Mouse (Mus musculus): ENCODE measurements around the gene Mrpl38. TPM values are rescaled to one million over a fixed set of nuclear protein-coding genes. Genes with fewer than 3 reads are reported as not detected.

Mrpl38 gene
- polyA plus RNA-seq, 1 experiment from 2014 or later, result 81.3 TPM

DNA sequence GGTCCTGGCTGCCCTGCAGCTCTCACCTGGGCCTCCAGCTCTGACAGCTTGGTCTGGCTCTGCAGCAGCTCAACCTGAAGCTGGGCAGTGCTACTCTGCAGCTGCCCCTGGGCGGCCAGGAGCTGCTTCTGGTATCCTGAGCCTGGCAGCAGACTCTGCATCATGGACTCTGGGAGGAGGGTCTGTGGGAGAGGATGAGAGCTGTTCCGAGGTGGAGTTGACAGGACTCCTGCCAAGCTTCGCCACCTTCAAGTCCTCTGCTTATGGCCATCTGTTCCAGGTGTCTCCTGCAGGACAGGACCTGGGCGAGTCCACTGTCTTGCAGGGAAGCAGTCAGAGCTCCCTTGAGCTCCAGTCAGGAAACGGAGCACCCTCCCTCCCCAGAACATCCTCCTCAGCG is 10.7 kb upstream of the Mrpl38 start:
- Histone ChIP-seq H3K27ac (replicated peaks; ENCODE audit: low read depth, low read length) (no peak overlapping the region), H3K27me3 (replicated peaks; ENCODE audit: control insufficient read depth, insufficient read depth, low read length) (no peaks in the 10 kb centered on the region), H3K4me3 (ENCODE audit: low read depth, low read length) (no peak overlapping the region), H3K9ac (ENCODE audit: low read depth, low read length) (no peak overlapping the region), H3K9me3 (ENCODE audit: control insufficient read depth, low read length) (no peaks in the 10 kb centered on the region), H3K4me2 (ENCODE audit: low read depth, low read length) (no peak overlapping the region), H3K4me1 (ENCODE audit: control insufficient read depth, insufficient read depth, low read length) (no peaks in the 10 kb centered on the region), H3K36me3 (ENCODE audit: control insufficient read depth, insufficient read depth, low read length) (peaks cover 99% of the 10 kb centered on the region)
- no peak for DNase-seq (ENCODE audit: low spot score)
- 80% methylated on average over 6 of the region's 6 CpGs for WGBS
- ATAC-seq (ENCODE audit: low read depth), result no peak

GRCm38 (mm10) chr11:116148761-116149221 is 10.1 kb upstream of the Mrpl38 start:
- Histone ChIP-seq H3K4me2 (ENCODE audit: low read depth, low read length) (no peak overlapping the region), H3K4me1 (ENCODE audit: control insufficient read depth, insufficient read depth, low read length) (no peaks in the 10 kb centered on the region), H3K36me3 (ENCODE audit: control insufficient read depth, insufficient read depth, low read length) (peaks cover 99% of the 10 kb centered on the region), H3K9ac (ENCODE audit: low read depth, low read length) (no peak overlapping the region), H3K9me3 (ENCODE audit: control insufficient read depth, low read length) (no peaks in the 10 kb centered on the region), H3K4me3 (ENCODE audit: low read depth, low read length) (no peak overlapping the region), H3K27ac (replicated peaks; ENCODE audit: low read depth, low read length) (no peak overlapping the region), H3K27me3 (replicated peaks; ENCODE audit: control insufficient read depth, insufficient read depth, low read length) (no peaks in the 10 kb centered on the region)
- 65% methylated on average over 20 of the region's 20 CpGs for WGBS
- DNase-seq (ENCODE audit: low spot score), result no peak
- no peak for ATAC-seq (ENCODE audit: low read depth)

- no peak for ATAC-seq (ENCODE audit: low read depth)
These were observed 7.8 kb upstream of the Mrpl38 start for GRCm38 (mm10) chr11:116146294-116146985.

DNA sequence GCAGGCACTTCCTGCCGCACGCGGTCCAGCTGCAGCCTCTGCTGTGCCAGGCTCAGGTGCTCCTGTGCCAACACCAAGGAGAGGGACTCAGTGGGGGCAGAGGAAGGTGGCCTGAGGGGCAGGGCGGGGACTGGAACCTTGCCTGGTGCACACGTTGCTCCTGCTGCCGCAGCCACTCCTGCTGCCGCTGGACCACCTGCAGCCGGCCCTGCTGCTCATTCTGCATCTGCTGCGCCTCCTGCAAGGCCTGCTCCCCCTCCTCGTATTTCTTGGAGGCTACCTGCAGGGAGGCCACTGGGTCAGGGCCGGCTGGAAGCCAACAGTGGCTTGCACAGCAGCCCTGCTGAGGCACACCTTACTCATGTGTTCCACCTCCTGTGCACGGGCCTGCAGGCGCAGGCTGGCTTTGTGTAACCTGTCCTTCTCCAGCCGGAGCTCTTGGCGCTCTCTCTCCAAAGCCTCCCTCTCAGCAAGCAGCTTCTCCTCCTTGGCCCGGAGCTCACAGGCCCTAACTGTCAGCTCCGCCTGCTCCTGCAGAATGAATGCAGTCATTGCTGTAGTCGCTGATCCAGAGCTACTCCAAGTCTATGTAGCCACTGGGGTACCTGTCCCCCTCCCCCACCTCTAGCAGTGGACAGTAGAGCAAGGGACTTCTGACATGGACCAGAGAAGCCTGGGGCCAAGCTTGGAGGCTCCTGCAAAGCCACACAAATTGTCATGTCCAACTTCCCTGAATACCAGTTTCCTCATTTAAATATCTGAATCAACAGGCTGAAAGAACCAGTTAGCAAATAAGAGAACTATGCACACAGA is 7.0 kb upstream of the Mrpl38 start:
- no peaks in the 10 kb centered on the region for H3K9me3 ChIP-seq (ENCODE audit: control insufficient read depth, low read length)
- ATAC-seq (ENCODE audit: low read depth) (no peak), DNase-seq (ENCODE audit: low spot score) (no peak)
- no peak overlapping the region for H3K4me3 ChIP-seq (ENCODE audit: low read depth, low read length)
- H3K27me3 ChIP-seq (replicated peaks; ENCODE audit: control insufficient read depth, insufficient read depth, low read length), result no peaks in the 10 kb centered on the region
- H3K4me1 ChIP-seq (ENCODE audit: control insufficient read depth, insufficient read depth, low read length), result no peaks in the 10 kb centered on the region
- peaks cover 92% of the 10 kb centered on the region for H3K36me3 ChIP-seq (ENCODE audit: control insufficient read depth, insufficient read depth, low read length)
- H3K9ac ChIP-seq (ENCODE audit: low read depth, low read length), result no peak overlapping the region
- H3K27ac ChIP-seq (replicated peaks; ENCODE audit: low read depth, low read length), result no peak overlapping the region
- 62% methylated on average over 11 of the region's 18 CpGs for WGBS
- no peak overlapping the region for H3K4me2 ChIP-seq (ENCODE audit: low read depth, low read length)

More at GRCm38 (mm10) chr11:116146294-116146985, 7.8 kb upstream of the Mrpl38 start:
- Histone ChIP-seq H3K9me3 (ENCODE audit: control insufficient read depth, low read length) (no peaks in the 10 kb centered on the region), H3K4me1 (ENCODE audit: control insufficient read depth, insufficient read depth, low read length) (no peaks in the 10 kb centered on the region), H3K9ac (ENCODE audit: low read depth, low read length) (no peak overlapping the region), H3K4me2 (ENCODE audit: low read depth, low read length) (no peak overlapping the region), H3K4me3 (ENCODE audit: low read depth, low read length) (no peak overlapping the region), H3K27ac (replicated peaks; ENCODE audit: low read depth, low read length) (no peak overlapping the region), H3K36me3 (ENCODE audit: control insufficient read depth, insufficient read depth, low read length) (peaks cover 99% of the 10 kb centered on the region), H3K27me3 (replicated peaks; ENCODE audit: control insufficient read depth, insufficient read depth, low read length) (no peaks in the 10 kb centered on the region)
- DNase-seq (ENCODE audit: low spot score), result no peak
- WGBS, result 71% methylated on average over 21 of the region's 25 CpGs

DNA sequence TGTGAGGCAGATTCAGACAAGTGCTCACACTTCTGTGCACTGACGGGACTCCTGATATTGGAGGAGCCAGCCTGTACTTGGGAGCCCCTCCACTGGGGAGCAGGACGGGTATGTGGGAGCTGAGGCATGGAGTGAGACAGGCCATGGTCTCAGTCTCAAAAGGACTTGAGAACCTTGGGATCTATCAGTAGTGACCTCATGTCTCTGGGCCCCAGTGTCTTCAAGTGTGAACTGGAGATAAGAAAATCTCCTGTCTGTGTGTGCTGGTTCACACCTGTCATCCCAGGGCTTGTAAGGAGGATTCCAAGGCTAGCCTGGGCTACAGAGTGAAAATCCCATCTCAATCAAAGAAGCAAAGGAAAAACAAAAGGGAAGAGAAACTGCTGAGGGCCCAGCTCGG is 4.8 kb upstream of the Mrpl38 start:
- H3K4me2 ChIP-seq (ENCODE audit: low read depth, low read length), result no peak overlapping the region
- WGBS, result 92% methylated on average over 3 of the region's 3 CpGs
- H3K36me3 ChIP-seq (ENCODE audit: control insufficient read depth, insufficient read depth, low read length), result peaks cover 70% of the 10 kb centered on the region
- DNase-seq (ENCODE audit: low spot score), result no peak
- no peak for ATAC-seq (ENCODE audit: low read depth)
- no peaks in the 10 kb centered on the region for H3K27me3 ChIP-seq (replicated peaks; ENCODE audit: control insufficient read depth, insufficient read depth, low read length)
- H3K9me3 ChIP-seq (ENCODE audit: control insufficient read depth, low read length), result no peaks in the 10 kb centered on the region
- H3K4me3 ChIP-seq (ENCODE audit: low read depth, low read length), result no peak overlapping the region
- no peaks in the 10 kb centered on the region for H3K4me1 ChIP-seq (ENCODE audit: control insufficient read depth, insufficient read depth, low read length)
- no peak overlapping the region for H3K9ac ChIP-seq (ENCODE audit: low read depth, low read length)
- H3K27ac ChIP-seq (replicated peaks; ENCODE audit: low read depth, low read length), result no peak overlapping the region

DNA sequence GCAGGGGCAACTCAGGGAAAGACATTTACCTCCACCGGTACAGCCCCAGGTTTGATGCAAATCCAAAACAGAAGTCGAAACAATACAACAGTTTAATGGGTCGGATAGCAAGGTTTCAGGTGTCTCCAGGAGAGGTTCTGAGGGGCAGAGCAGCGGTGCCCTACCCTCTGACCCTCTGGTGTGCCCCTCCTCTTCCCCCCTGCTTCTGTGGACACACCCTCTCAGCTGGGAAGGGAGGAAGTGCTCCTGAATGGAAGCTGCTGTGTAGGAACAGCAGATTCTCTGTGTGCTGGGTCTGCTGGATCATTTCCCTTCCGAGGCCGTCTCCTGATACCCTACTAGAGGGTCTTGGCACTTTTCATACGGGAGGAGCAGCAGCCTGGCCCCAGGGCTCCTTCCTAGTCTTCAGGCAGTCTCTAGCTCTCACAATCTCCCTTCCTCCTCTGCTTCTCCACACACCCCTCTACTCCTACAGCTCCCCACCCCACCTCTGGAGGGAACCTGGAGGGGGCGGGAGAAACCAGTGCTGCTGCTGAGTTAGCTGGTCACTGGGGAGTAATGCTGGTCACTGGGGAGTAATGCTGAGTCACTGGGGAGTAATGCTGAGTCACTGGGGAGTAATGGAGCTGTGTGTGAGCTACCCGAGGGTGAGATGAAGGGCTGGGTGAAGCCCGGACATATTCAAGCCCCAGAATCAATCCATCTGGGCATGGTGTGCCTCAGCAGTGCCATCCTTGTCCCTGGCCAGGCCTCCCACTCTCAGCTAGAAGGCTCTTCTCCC is 3.7 kb upstream of the Mrpl38 start:
- H3K4me2 ChIP-seq (ENCODE audit: low read depth, low read length), result no peak overlapping the region
- H3K27me3 ChIP-seq (replicated peaks; ENCODE audit: control insufficient read depth, insufficient read depth, low read length), result no peaks in the 10 kb centered on the region
- H3K36me3 ChIP-seq (ENCODE audit: control insufficient read depth, insufficient read depth, low read length), result peaks cover 60% of the 10 kb centered on the region
- H3K4me1 ChIP-seq (ENCODE audit: control insufficient read depth, insufficient read depth, low read length), result peaks cover 6% of the 10 kb centered on the region
- no peak overlapping the region for H3K27ac ChIP-seq (replicated peaks; ENCODE audit: low read depth, low read length)
- ATAC-seq (ENCODE audit: low read depth), result no peak
- 57% methylated on average over 10 of the region's 10 CpGs for WGBS
- no peak for DNase-seq (ENCODE audit: low spot score)
- H3K4me3 ChIP-seq (ENCODE audit: low read depth, low read length), result no peak overlapping the region
- H3K9ac ChIP-seq (ENCODE audit: low read depth, low read length), result no peak overlapping the region
- H3K9me3 ChIP-seq (ENCODE audit: control insufficient read depth, low read length), result no peaks in the 10 kb centered on the region

- Histone ChIP-seq H3K4me2 (ENCODE audit: low read depth, low read length) (peak overlapping the region; percentile 62), H3K36me3 (ENCODE audit: control insufficient read depth, insufficient read depth, low read length) (peaks cover 42% of the 10 kb centered on the region), H3K27me3 (replicated peaks; ENCODE audit: control insufficient read depth, insufficient read depth, low read length) (no peaks in the 10 kb centered on the region), H3K4me3 (ENCODE audit: low read depth, low read length) (peak overlapping the region; percentile 82), H3K9ac (ENCODE audit: low read depth, low read length) (peak overlapping the region; percentile 81), H3K9me3 (ENCODE audit: control insufficient read depth, low read length) (no peaks in the 10 kb centered on the region), H3K4me1 (ENCODE audit: control insufficient read depth, insufficient read depth, low read length) (peaks cover 6% of the 10 kb centered on the region), H3K27ac (replicated peaks; ENCODE audit: low read depth, low read length) (peak overlapping the region; percentile 70)
- ATAC-seq (ENCODE audit: low read depth), result no peak
- DNase-seq (ENCODE audit: low spot score), result no peak
- 1% methylated on average over 20 of the region's 20 CpGs for WGBS
These were observed 586 bp downstream of the Mrpl38 start for GRCm38 (mm10) chr11:116138096-116138467.

DNA sequence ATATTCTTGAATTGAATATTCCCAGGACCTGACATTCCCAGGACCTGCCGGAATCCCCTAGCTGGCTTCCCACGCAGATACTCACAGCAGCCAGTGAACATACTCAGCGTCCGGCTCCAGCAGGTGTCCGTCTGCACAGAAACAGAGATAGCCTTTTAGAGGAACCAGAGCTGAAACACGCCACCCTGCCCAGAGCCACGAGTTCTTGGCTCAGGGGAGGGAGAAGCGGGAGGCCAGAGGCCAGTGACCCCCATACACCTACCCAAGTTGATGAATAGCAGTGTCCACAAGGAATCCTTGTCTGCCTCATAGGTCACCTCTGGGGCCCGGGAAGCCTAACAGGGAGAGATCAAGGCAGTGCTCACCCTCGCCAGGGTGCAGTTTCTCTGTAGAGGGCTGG is 4.5 kb downstream of the Mrpl38 start:
- Histone ChIP-seq H3K27me3 (replicated peaks; ENCODE audit: control insufficient read depth, insufficient read depth, low read length) (no peaks in the 10 kb centered on the region), H3K4me3 (ENCODE audit: low read depth, low read length) (no peak overlapping the region), H3K9me3 (ENCODE audit: control insufficient read depth, low read length) (no peaks in the 10 kb centered on the region), H3K36me3 (ENCODE audit: control insufficient read depth, insufficient read depth, low read length) (peaks cover 36% of the 10 kb centered on the region), H3K4me1 (ENCODE audit: control insufficient read depth, insufficient read depth, low read length) (peaks cover 10% of the 10 kb centered on the region), H3K27ac (replicated peaks; ENCODE audit: low read depth, low read length) (no peak overlapping the region), H3K4me2 (ENCODE audit: low read depth, low read length) (no peak overlapping the region), H3K9ac (ENCODE audit: low read depth, low read length) (no peak overlapping the region)
- WGBS, result 85% methylated on average over 10 of the region's 10 CpGs
- DNase-seq (ENCODE audit: low spot score) (no peak), ATAC-seq (ENCODE audit: low read depth) (no peak)
